Mouse (Mus musculus): ENCODE results near the gene Map2k3. TPM values are rescaled to one million over a fixed set of nuclear protein-coding genes. Genes with fewer than 3 reads are reported as not detected.

Gene Map2k3
- polyA plus RNA-seq, 1 experiment from 2014 or later, result 37.4 TPM

- H3K27ac ChIP-seq (ENCODE audit: low read depth, low read length), result no peak overlapping the region
- H3K9ac ChIP-seq (ENCODE audit: low read length), result no peak overlapping the region
- no peak for DNase-seq (ENCODE audit: low spot score, missing footprints)
- H3K36me3 ChIP-seq (ENCODE audit: control insufficient read depth, insufficient read depth, low read length), result peaks cover 4% of the 10 kb centered on the region; the same call in 1 of the 2 replicates
- H3K4me3 ChIP-seq (ENCODE audit: low read depth, low read length), result no peak overlapping the region
- no peak for ATAC-seq (ENCODE audit: low FRiP score)
- no peaks in the 10 kb centered on the region for H3K9me3 ChIP-seq (ENCODE audit: control insufficient read depth, low read length)
- H3K27me3 ChIP-seq (ENCODE audit: control insufficient read depth, insufficient read depth, low read length), result no peaks in the 10 kb centered on the region
- WGBS, result 87% methylated on average over 6 of the region's 6 CpGs
- no peak overlapping the region for H3K4me2 ChIP-seq
- H3K4me1 ChIP-seq (ENCODE audit: control insufficient read depth, insufficient read depth, low read length), result no peaks in the 10 kb centered on the region
Observed at GRCm38 (mm10) chr11:60903661-60904061, 28.2 kb upstream of the Map2k3 start.

DNA sequence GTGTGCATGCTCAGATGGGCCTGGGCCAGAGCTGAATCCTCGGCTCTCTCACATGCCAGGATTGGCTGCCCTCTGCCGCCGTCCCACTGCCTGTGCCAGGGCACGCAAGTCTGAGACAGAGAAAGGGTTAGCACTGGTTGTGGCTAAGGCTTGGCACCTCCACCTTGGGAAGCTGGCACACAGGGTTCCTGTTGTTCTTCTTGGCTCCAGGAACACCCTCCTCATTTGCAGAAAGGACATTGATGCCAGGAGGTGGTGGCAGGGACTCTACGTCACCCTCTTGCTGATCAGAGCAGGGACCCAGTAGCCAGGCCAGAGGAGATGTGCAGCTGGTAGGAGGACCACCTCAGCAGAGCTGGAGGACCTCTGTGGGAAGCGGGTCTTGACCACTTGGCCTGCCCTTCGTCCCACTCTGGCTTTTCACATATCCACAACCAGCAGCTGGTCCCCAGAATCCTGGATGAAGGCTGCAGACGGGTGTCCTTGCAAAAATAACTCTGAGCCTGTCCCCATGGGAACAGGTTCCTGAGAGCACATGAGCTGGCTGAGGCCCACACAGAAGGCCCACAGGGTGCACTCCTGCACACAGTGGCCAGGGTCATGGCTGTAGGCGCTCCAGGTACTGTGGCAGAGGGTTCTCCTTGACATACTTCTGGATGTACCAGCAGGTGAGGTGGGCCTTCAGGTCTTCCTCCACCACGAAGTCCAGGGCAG is 26.3 kb upstream of the Map2k3 start:
- DNase-seq (ENCODE audit: low spot score, missing footprints) (no peak), ATAC-seq (ENCODE audit: low FRiP score) (no peak)
- no peak overlapping the region for H3K9ac ChIP-seq (ENCODE audit: low read length)
- no peak overlapping the region for H3K4me2 ChIP-seq
- H3K9me3 ChIP-seq (ENCODE audit: control insufficient read depth, low read length), result no peaks in the 10 kb centered on the region
- H3K4me1 ChIP-seq (ENCODE audit: control insufficient read depth, insufficient read depth, low read length), result no peaks in the 10 kb centered on the region
- no peak overlapping the region for H3K27ac ChIP-seq (ENCODE audit: low read depth, low read length)
- WGBS, result 87% methylated on average over 10 of the region's 10 CpGs
- no peak overlapping the region for H3K4me3 ChIP-seq (ENCODE audit: low read depth, low read length)
- no peaks in the 10 kb centered on the region for H3K27me3 ChIP-seq (ENCODE audit: control insufficient read depth, insufficient read depth, low read length)
- peaks cover 4% of the 10 kb centered on the region; the same call in 1 of the 2 replicates for H3K36me3 ChIP-seq (ENCODE audit: control insufficient read depth, insufficient read depth, low read length)

GRCm38 (mm10) chr11:60906449-60906848 is 25.4 kb upstream of the Map2k3 start:
- ATAC-seq (ENCODE audit: low FRiP score) (no peak), DNase-seq (ENCODE audit: low spot score, missing footprints) (no peak)
- Histone ChIP-seq H3K4me2 (no peak overlapping the region), H3K4me1 (ENCODE audit: control insufficient read depth, insufficient read depth, low read length) (no peaks in the 10 kb centered on the region), H3K36me3 (ENCODE audit: control insufficient read depth, insufficient read depth, low read length) (peaks cover 4% of the 10 kb centered on the region; the same call in 1 of the 2 replicates), H3K27ac (ENCODE audit: low read depth, low read length) (no peak overlapping the region), H3K9me3 (ENCODE audit: control insufficient read depth, low read length) (no peaks in the 10 kb centered on the region), H3K9ac (ENCODE audit: low read length) (no peak overlapping the region), H3K27me3 (ENCODE audit: control insufficient read depth, insufficient read depth, low read length) (no peaks in the 10 kb centered on the region), H3K4me3 (ENCODE audit: low read depth, low read length) (no peak overlapping the region)
- 90% methylated on average over 4 of the region's 4 CpGs for WGBS

DNA sequence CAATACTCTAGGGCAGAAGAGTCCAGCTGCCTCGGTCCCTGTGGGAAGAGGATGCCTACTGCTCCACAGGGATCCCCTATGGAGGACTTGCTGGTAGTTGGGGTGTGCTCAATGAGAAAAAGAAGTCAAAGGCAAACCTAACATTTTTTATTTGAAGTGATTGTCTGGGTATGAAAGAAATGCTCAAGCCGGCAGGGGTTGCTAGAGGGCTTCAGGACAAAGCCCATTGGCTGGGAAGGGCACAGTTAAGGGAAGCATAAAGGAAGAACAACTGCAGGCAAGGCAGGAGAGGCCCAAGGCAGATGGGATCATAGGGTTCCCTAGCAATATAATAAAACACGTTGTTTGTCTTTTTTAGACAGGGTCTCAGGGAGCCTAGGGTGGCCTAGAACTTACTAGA is 23.8 kb upstream of the Map2k3 start:
- Histone ChIP-seq H3K36me3 (ENCODE audit: control insufficient read depth, insufficient read depth, low read length) (peaks cover 4% of the 10 kb centered on the region; the same call in 1 of the 2 replicates), H3K4me1 (ENCODE audit: control insufficient read depth, insufficient read depth, low read length) (peaks cover 7% of the 10 kb centered on the region; the same call in 1 of the 2 replicates), H3K4me2 (no peak overlapping the region), H3K4me3 (ENCODE audit: low read depth, low read length) (no peak overlapping the region), H3K9ac (ENCODE audit: low read length) (no peak overlapping the region), H3K27me3 (ENCODE audit: control insufficient read depth, insufficient read depth, low read length) (no peaks in the 10 kb centered on the region), H3K9me3 (ENCODE audit: control insufficient read depth, low read length) (no peaks in the 10 kb centered on the region), H3K27ac (ENCODE audit: low read depth, low read length) (no peak overlapping the region)
- DNase-seq (ENCODE audit: low spot score, missing footprints), result no peak
- no peak for ATAC-seq (ENCODE audit: low FRiP score)
- WGBS, result 67% methylated on average over 3 of the region's 3 CpGs

DNA sequence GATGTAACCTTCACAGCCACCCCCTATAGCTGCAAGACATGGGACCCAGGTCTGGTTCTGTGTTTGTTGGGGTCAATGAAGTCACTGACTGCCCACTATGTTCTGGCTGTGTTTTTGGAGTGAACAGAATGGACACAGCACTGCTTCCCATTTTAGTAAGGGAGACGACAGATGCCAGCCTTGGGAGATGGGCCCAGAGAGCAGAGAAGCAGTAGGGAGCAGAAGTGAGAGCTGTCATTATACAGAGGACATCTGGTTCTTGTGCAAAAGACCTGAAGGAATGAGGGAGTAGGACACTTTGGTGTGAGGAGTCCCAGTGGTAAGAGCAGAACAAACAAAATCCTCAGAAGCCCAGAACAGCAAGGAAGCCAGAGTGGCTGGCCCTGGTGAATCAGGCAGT is 22.2 kb upstream of the Map2k3 start:
- Histone ChIP-seq H3K27me3 (ENCODE audit: control insufficient read depth, insufficient read depth, low read length) (no peaks in the 10 kb centered on the region), H3K4me2 (no peak overlapping the region), H3K9me3 (ENCODE audit: control insufficient read depth, low read length) (no peaks in the 10 kb centered on the region), H3K36me3 (ENCODE audit: control insufficient read depth, insufficient read depth, low read length) (peaks cover 4% of the 10 kb centered on the region; the same call in 1 of the 2 replicates), H3K4me3 (ENCODE audit: low read depth, low read length) (no peak overlapping the region), H3K4me1 (ENCODE audit: control insufficient read depth, insufficient read depth, low read length) (peaks cover 7% of the 10 kb centered on the region; the same call in 1 of the 2 replicates), H3K9ac (ENCODE audit: low read length) (no peak overlapping the region), H3K27ac (ENCODE audit: low read depth, low read length) (no peak overlapping the region)
- DNase-seq (ENCODE audit: low spot score, missing footprints) (no peak), ATAC-seq (ENCODE audit: low FRiP score) (no peak)
- 84% methylated on average over 1 of the region's 1 CpGs for WGBS

GRCm38 (mm10) chr11:60912525-60912973 is 19.3 kb upstream of the Map2k3 start:
- DNase-seq (ENCODE audit: low spot score, missing footprints), result no peak

DNA sequence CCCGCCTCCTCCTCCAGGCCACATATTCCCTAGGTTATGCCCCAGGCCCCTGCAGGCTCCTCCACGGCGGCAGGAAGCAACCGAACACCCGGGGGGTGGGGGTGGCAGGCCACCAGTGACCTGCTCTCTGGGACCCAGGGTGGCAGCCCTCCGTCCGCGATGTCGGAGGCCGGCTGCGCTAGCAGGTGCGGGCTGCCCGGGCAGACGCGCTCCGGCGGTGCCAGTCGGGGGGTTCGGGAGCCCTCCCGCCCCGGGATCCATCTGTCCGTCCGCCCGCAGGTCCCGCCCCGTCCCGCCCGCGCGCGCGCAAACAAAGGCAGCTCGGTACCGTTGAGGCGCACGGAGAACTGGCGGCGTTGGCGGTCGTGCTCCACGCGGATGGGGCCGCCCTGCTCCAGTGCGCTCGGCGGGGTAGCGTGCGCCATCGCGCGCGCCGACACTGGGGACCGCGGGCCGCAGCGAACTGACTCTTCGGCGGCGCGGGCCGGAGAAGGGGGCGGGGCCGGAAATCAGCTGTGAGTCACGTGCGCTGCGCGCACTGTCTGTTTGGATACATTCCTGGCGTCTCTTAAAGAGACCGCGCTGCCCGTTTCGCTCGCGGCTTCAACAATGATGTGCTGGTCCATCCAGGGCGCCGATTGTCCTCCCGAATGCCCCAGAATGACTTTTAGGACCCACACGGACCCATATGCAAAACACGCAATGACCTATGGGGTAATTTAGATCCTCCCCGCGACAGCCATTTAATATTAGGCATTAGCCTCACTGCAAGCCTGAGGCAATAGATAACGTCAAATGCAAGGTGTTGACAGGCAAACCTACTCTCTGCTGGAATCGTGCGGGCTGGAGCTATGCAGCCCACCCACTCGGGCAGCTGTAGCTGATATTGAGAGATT is 18.3 kb upstream of the Map2k3 start:
- Histone ChIP-seq H3K9ac (ENCODE audit: low read length) (peak overlapping the region; percentile 85), H3K36me3 (ENCODE audit: control insufficient read depth, insufficient read depth, low read length) (no peaks in the 10 kb centered on the region), H3K4me2 (peak overlapping the region; percentile 69), H3K4me3 (ENCODE audit: low read depth, low read length) (peak overlapping the region; percentile 92), H3K9me3 (ENCODE audit: control insufficient read depth, low read length) (no peaks in the 10 kb centered on the region), H3K27ac (ENCODE audit: low read depth, low read length) (peak overlapping the region; percentile 56), H3K27me3 (ENCODE audit: control insufficient read depth, insufficient read depth, low read length) (no peaks in the 10 kb centered on the region), H3K4me1 (ENCODE audit: control insufficient read depth, insufficient read depth, low read length) (peaks cover 7% of the 10 kb centered on the region; the same call in 1 of the 2 replicates)
- peak; percentile 98 for DNase-seq (ENCODE audit: low spot score, missing footprints)
- ATAC-seq (ENCODE audit: low FRiP score), result peak; percentile 94
- WGBS, result under 1% methylated on average over 73 of the region's 86 CpGs

More at GRCm38 (mm10) chr11:60912525-60912973, 19.3 kb upstream of the Map2k3 start:
- H3K36me3 ChIP-seq (ENCODE audit: control insufficient read depth, insufficient read depth, low read length), result no peaks in the 10 kb centered on the region
- ATAC-seq (ENCODE audit: low FRiP score), result no peak
- no peaks in the 10 kb centered on the region for H3K9me3 ChIP-seq (ENCODE audit: control insufficient read depth, low read length)
- no peak overlapping the region for H3K27ac ChIP-seq (ENCODE audit: low read depth, low read length)
- peaks cover 7% of the 10 kb centered on the region; the same call in 1 of the 2 replicates for H3K4me1 ChIP-seq (ENCODE audit: control insufficient read depth, insufficient read depth, low read length)
- no peaks in the 10 kb centered on the region for H3K27me3 ChIP-seq (ENCODE audit: control insufficient read depth, insufficient read depth, low read length)
- peak overlapping the region; percentile 85 for H3K9ac ChIP-seq (ENCODE audit: low read length)
- 34% methylated on average over 7 of the region's 7 CpGs for WGBS
- H3K4me2 ChIP-seq, result peak overlapping the region; percentile 69
- peak overlapping the region; percentile 92 for H3K4me3 ChIP-seq (ENCODE audit: low read depth, low read length)

GRCm38 (mm10) chr11:60914491-60914890 is 17.3 kb upstream of the Map2k3 start, which contains the start of gene Natd1:
Gene Natd1 (minus strand): TSS chr11:60914750.
- Histone ChIP-seq H3K4me3 (ENCODE audit: low read depth, low read length) (peak within 1 kb of the TSS; percentile 92), H3K4me1 (ENCODE audit: control insufficient read depth, insufficient read depth, low read length) (peaks cover 7% of the 10 kb centered on the region; the same call in 1 of the 2 replicates), H3K9ac (ENCODE audit: low read length) (peak within 1 kb of the TSS; percentile 85), H3K27me3 (ENCODE audit: control insufficient read depth, insufficient read depth, low read length) (no peaks in the 10 kb centered on the region), H3K4me2 (peak within 1 kb of the TSS; percentile 69), H3K36me3 (ENCODE audit: control insufficient read depth, insufficient read depth, low read length) (no peaks in the 10 kb centered on the region), H3K27ac (ENCODE audit: low read depth, low read length) (peak within 1 kb of the TSS; percentile 56), H3K9me3 (ENCODE audit: control insufficient read depth, low read length) (no peaks in the 10 kb centered on the region)
- ATAC-seq (ENCODE audit: low FRiP score) (no peak), DNase-seq (ENCODE audit: low spot score, missing footprints) (peak; percentile 81)
- WGBS, result 38% methylated on average over 7 of the region's 7 CpGs
